Mouse (Mus musculus) 3T3-L1 (cell line): Measurements from ENCODE around the gene Gm21616.
"Not testable (repeated sequence)": the region's sequence is repeated elsewhere in the genome, so short reads cannot be mapped to it uniquely, and the experiment has no call there.

Source experiments
- DNase-seq: peaks from one replicate; pipeline ENCODE4 v3.0.0-alpha.2; 2015; ENCODE audit warnings: low read depth, low spot score

The Gm21616 gene

GRCm38 (mm10) chrX:125435242-125435641, at the start of gene Gm21616:
Gm21616 (plus strand) TSS chrX:125435542.
- not testable (repeated sequence) for DNase-seq
